Mouse (Mus musculus): ENCODE data around the gene Naaladl2.

DNA sequence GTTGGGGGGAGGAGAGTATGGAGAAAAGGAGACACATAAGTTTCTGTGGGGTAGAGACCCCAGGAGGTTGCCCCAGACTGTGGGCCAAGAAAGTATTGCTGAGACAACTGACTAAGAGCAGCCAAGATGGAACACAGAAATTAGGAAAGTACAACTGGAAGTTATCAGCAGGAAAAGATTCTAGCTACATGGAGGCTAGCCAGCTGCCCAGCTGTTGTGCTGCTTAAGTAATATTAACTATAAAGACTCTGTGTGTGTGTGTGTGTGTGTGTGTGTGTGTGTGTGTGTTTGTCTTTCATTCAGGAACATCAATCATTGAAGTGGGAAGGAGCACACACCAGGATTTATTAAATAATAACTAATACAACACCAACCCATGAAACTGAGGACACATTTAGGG lies 1326.5 kb downstream of the Naaladl2 start:
- TF ChIP-seq EP300 (IDR thresholded peaks at IDR 0.05; ENCODE audit: low read depth) (no peak), CTCF (IDR thresholded peaks at IDR 0.05; ENCODE audit: low read depth) (no peak)
